Mouse (Mus musculus) 416B (cell line): ENCODE results near the gene Rnf113a1.
"Not testable (repeated sequence)": the region's sequence is repeated elsewhere in the genome, so short reads cannot be mapped to it uniquely, and the experiment has no call there.

Source experiments
- DNase-seq: peaks from one replicate; pipeline ENCODE4 v3.0.0; 2011; ENCODE audit warnings: low read depth

Gene Rnf113a1

DNA sequence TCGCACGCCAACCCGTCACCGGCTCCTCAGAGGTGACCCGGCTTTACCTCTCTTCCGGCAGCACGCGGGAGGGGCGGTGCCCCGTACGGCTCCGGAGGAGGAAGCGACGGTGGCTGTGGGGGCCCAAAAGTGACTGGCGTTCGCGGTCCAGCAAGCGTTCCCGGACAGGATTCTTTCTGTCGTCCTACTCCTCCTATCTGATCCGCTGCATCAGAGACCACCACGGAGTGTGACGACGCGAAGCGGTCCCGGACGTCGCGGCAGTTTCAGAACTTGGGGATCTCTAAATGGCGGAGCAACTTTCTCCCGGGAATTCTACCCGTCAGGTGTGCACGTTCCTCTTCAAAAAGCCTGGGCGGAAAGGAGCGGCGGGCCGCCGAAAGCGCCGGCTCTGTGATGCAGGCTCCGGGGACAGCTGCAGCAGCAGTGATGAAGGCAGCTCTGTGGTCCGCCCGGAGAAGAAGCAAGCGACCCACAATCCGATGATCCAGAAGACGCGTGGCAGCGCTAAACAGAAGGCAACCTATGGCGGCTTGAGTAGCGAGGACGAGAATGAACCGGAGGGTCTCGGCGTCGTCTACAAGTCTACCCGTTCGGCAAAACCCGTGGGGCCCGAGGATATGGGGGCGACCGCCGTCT is at the start of gene Rnf113a1, which contains the start of gene Ndufa1:
TSS of gene Rnf113a1 (plus strand) at position 141 of the 639 bp plus-strand sequence.
TSS of gene Ndufa1 (minus strand) at position 59 of the 639 bp plus-strand sequence.
- peak; percentile 77 for DNase-seq

DNA sequence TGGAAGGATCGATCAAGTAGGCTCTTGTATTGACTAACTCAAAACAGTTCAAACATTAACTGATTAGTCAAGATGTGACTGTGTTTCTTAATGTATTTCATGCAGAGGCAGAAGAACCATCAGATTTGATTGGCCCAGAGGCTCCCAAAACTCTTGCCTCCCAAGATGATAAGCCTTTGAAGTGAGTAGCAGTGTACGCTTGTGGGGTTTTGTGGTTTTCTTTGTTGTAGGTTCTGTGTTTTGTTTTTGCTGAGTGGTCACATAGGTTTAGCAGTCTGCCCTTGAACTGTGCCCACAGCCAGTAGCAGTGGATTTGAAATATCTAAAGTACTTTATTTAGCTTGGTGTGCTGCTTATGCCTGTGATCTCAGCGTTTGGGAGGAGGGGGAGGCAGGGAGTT is 49.3 kb upstream of the Rnf113a1 start:
- DNase-seq = peak; percentile 21

DNA sequence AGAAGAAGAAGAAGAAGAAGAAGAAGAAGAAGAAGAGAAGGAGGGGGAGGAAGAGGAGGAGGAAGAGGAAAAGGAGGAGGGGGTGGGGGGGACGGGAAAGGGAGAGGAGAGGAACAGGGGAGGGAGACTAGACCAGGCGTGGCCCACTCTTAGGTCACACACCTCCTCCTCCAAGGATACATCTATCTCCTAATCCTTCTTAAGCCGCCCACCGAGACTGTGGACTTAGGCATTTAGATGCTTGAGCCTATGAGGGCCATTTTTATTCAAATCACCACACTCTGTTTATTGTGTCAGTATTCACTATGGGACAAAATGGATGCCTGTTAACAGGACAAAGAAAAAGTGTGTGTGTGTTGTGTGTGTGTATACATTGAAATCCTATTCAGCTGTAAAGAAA is 46.5 kb upstream of the Rnf113a1 start:
- not testable (repeated sequence) for DNase-seq

GRCm38 (mm10) chrX:37144954-37145353 is 46.1 kb upstream of the Rnf113a1 start:
- DNase-seq = peak; percentile 73

GRCm38 (mm10) chrX:37157839-37158238 is 33.2 kb upstream of the Rnf113a1 start:
- peak; percentile 44 for DNase-seq

DNA sequence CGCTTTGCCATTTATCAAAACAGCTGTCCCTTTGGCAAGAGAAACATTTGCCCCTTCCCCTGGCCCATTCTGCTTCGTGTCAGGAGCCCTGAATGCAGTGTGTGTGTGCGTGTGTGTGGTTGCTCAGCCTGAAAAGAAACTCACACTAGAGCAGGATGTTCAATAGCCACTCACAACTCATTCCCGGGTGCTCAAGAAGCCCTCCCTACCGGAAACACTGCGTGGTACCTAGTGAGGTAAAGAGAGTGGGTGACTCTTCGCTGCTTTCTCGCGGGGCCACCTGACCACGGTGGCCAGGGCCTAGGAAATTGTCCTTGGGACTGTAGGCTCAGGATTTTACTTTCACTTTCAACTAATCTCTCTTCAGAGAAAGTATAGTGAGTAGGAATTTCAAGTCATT is 29.9 kb upstream of the Rnf113a1 start:
- DNase-seq = peak; percentile 31

GRCm38 (mm10) chrX:37163115-37163514 is 27.9 kb upstream of the Rnf113a1 start:
- no peak for DNase-seq

- DNase-seq = peak; percentile 76
These were observed 24.0 kb upstream of the Rnf113a1 start for GRCm38 (mm10) chrX:37167085-37167484.

GRCm38 (mm10) chrX:37168742-37169141 is 22.3 kb upstream of the Rnf113a1 start, which contains the start of gene Akap14:
Gene Akap14 (minus strand): TSS chrX:37168842.
- DNase-seq = no peak

GRCm38 (mm10) chrX:37184401-37184800 is 6.6 kb upstream of the Rnf113a1 start:
- DNase-seq = not testable (repeated sequence)

GRCm38 (mm10) chrX:37190755-37191104 is 315 bp upstream of the Rnf113a1 start:
- no peak for DNase-seq

GRCm38 (mm10) chrX:37191744-37192379 is 817 bp downstream of the Rnf113a1 start:
- DNase-seq = no peak

GRCm38 (mm10) chrX:37198676-37199075 is 7.6 kb downstream of the Rnf113a1 start:
- no peak for DNase-seq

DNA sequence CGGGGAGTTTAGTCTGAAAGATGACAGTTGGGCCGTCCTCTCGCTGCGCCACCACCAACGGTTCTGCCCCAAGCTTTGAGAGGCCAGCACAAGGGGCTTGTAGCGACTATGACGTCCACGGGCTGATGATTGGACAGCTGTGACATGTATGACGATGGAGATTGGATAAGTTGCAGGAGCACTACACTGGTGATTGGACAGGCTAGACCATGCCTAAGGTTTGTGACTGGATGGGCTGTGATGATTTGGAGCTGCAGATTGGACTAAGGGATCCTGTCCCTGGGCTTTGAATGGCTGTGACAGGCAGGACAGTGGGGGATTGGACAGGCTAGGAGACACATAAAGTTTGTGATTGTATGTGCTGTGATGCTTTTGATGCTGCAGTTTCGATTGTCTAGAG is 19.9 kb downstream of the Rnf113a1 start, which contains the start of gene Gm9:
TSS of gene Gm9 (minus strand) at position 101 of the 400 bp plus-strand sequence.
- no peak for DNase-seq

- DNase-seq = not testable (repeated sequence)
These were observed 31.1 kb downstream of the Rnf113a1 start, which contains the start of gene Rhox1 for GRCm38 (mm10) chrX:37222158-37222557. Gene Rhox1 (minus strand): TSS chrX:37222258.
